Mouse (Mus musculus) intestine, embryonic 16.5 days (tissue): ENCODE data around the gene Sin3a. TPM values are rescaled to one million over a fixed set of nuclear protein-coding genes. Genes with fewer than 3 reads are reported as not detected.

Source experiments
- ATAC-seq: fragments of 200-750 bp; cut with Nextera tagmentation; 2 replicates; pipeline ENCODE4 v1.8.0; 2017; ENCODE audit warnings: moderate TSS enrichment, moderate library complexity
- H3K27ac ChIP-seq: fragments of 300-500 bp; sonication (generic); 2 replicates; pipeline ENCODE4 v1.5.1; 2014; ENCODE audit warnings: mild to moderate bottlenecking, low read length
- H3K27me3 ChIP-seq: fragments of 300-500 bp; sonication (generic); replicated peaks from 2 replicates; pipeline ENCODE4 v1.6.1; 2014; ENCODE audit warnings: low read length, control low read depth, mixed read lengths; ENCODE audit not compliant: control insufficient read depth, insufficient read depth
- H3K36me3 ChIP-seq: fragments of 300-500 bp; sonication (generic); 2 replicates; pipeline ENCODE4 v1.6.1; 2014; ENCODE audit warnings: low read length, control low read depth; ENCODE audit not compliant: control insufficient read depth, insufficient read depth
- H3K4me1 ChIP-seq: fragments of 300-500 bp; sonication (generic); 2 replicates; pipeline ENCODE4 v1.6.1; 2014; ENCODE audit warnings: low read length, control low read depth, mixed read lengths; ENCODE audit not compliant: control insufficient read depth, insufficient read depth
- H3K4me2 ChIP-seq: fragments of 300-500 bp; sonication (generic); 2 replicates; pipeline ENCODE4 v1.6.1; 2014; ENCODE audit warnings: low read depth, low read length, control low read depth
- H3K4me3 ChIP-seq: fragments of 300-500 bp; sonication (generic); 2 replicates; pipeline ENCODE4 v1.5.1; 2014; ENCODE audit warnings: mild to moderate bottlenecking, low read length
- H3K9ac ChIP-seq: fragments of 300-500 bp; sonication (generic); 2 replicates; pipeline ENCODE4 v1.6.1; 2014; ENCODE audit warnings: low read depth, low read length
- H3K9me3 ChIP-seq: fragments of 300-500 bp; sonication (generic); 2 replicates; pipeline ENCODE4 v1.6.1; 2016; ENCODE audit warnings: low read length, control low read depth; ENCODE audit not compliant: control insufficient read depth
- WGBS: fragments of 180-500 bp; shearing (Covaris S2); extraction: QIAGEN DNeasy Blood & Tissue Kit; methylation state at CpG from one replicate; pipeline ENCODE4 v1.1.7; 2014; 5-methylcytosine and 5-hydroxymethylcytosine counted together
- polyA plus RNA-seq: library from polyadenylated mRNA; unstranded; fragments of >200 nt; fragmentation: Nextera tagmentation; extraction: Ambion mirVana; gene quantifications from 2 replicates; pipeline ENCODE4 v1.2.1, GENCODE M21; 2015

Sin3a gene
- polyA plus RNA-seq, 1 experiment from 2014 or later = 22.4 TPM

DNA sequence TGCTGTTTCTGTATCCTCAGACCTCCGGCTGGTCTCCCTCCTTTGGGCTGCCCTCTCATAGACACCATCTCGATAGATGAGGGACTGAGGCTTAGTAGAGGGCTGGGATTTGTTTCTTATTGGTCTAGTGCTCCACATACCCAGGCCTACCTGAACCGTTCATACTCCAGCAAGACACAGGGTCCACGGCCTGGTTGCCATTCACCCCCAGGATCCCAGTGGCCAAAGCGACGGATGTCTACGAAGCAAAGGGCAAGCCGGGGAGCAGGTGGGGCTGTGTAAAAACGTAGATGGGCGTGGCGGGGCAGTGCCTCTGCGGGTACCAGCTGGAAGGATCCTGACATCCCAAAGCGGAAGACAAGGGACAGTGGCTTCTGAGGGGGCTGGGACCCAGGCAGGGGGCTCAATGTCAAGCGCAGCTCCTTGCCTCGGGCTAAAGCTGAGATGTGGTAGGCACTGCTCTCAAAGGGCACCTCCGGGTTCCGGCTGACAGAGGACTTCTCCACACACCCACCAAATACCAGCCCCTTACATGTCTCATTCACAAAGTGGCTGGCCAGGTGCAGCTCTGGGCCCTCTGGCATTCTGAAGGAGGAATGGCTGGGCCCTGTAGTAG lies 74.7 kb downstream of the Sin3a start:
- Histone ChIP-seq H3K27me3 (no peaks in the 10 kb centered on the region), H3K36me3 (peaks cover 3% of the 10 kb centered on the region; the same call in 1 of the 2 replicates), H3K9me3 (no peaks in the 10 kb centered on the region), H3K27ac (no peak overlapping the region), H3K9ac (no peak overlapping the region), H3K4me2 (no peak overlapping the region), H3K4me1 (peaks cover 11% of the 10 kb centered on the region), H3K4me3 (no peak overlapping the region)
- WGBS = 83% methylated on average over 17 of the region's 17 CpGs
- ATAC-seq = no peak

DNA sequence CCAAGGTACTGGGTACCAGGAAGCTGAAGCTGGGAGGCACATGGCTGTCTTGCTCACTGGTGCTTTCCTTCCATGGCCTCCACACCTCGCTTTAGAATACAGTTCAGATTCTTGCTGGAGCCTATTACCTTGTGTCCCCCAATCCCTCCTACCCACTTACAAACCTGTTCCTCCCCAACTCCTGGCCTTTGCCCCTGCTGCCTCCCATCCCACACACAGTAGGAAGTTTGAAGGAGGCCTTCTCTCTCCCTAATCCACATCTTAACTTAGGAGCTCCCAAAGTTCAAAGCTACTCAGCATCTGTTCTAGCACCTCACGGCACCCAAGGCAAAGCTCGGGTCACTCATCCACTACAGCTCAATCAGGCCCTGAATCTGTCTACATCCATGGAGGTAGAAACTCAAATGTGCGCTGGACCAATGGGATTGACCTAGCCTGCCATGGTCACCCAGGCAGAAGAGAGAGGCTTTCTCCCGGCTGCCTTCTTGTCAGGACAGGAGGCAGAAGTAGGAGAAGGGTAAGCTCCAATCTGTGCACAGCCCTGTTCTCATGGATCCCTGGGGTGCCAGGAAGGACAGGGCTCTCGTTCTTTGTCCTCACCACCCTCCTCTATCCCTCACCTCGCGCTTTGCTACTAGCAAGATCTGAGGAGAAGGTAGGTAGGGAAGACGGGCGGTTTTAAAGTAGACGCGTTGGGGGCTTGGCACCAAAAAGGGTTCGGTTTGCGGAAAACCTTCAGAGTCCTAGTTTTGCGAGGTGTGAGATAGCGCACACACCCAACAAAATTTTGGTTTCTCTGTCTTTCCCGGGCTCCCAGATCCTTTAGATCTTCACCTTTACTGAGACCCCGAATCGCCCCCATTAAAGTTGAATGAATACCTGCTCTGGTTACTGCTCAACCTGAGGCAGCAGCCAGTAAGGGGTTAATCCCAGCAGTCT lies 75.6 kb downstream of the Sin3a start:
- peaks cover 3% of the 10 kb centered on the region; the same call in 1 of the 2 replicates for H3K36me3 ChIP-seq
- peaks cover 11% of the 10 kb centered on the region for H3K4me1 ChIP-seq
- H3K27me3 ChIP-seq = no peaks in the 10 kb centered on the region
- peak overlapping the region; percentile 93 for H3K27ac ChIP-seq
- H3K4me3 ChIP-seq = peak overlapping the region; percentile 66
- H3K9ac ChIP-seq = peak overlapping the region; percentile 81
- H3K4me2 ChIP-seq = peak overlapping the region; percentile 78
- WGBS = 8% methylated on average over 19 of the region's 19 CpGs
- no peaks in the 10 kb centered on the region for H3K9me3 ChIP-seq
- peak; percentile 43 for ATAC-seq

DNA sequence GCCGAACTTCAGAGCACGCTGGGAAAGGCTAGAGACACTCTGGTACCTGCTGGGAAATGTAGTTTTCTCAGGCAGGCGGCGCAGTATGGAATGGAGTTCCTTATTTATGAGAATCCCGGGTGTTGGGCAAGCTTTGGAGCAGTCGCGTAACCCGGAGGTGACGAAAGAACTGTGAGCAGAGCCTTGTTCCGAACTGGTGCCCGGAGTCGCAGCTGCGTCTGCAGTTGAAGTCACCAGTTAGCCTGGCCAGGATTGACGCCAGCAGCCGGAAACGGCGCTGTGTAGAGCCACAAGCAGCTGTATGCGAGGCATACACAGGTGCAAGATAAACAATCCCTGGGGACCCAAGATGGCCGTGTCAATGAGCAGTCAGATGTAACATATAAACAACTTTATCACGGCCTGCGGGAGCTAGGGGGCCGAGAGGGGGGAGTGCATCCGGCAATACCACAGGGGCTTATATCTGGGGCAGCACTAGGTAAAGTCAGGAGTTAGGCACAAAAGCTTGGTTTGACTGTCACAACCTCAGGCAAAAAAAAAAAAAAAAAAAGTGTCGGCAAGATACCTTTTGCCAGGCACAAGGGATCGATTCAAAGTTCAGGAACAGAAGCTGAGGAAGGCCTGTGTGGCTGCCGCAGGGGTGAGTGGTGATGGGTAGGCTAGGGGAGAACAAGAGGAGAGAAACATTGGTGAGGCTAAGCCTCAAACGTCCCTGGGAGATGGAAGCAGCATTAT lies 76.5 kb downstream of the Sin3a start, which contains the start of gene Neil1:
Gene Neil1, minus strand, starts transcription at position 162 of the 735 bp plus-strand sequence.
- peak within 1 kb of the TSS; percentile 93 for H3K27ac ChIP-seq
- ATAC-seq = peak; percentile 96
- H3K4me2 ChIP-seq = peak within 1 kb of the TSS; percentile 78
- no peaks in the 10 kb centered on the region for H3K27me3 ChIP-seq
- peaks cover 11% of the 10 kb centered on the region for H3K4me1 ChIP-seq
- WGBS = 1% methylated on average over 27 of the region's 27 CpGs
- peak within 1 kb of the TSS; percentile 66 for H3K4me3 ChIP-seq
- peak within 1 kb of the TSS; percentile 81 for H3K9ac ChIP-seq
- H3K9me3 ChIP-seq = no peaks in the 10 kb centered on the region
- H3K36me3 ChIP-seq = no peaks in the 10 kb centered on the region

DNA sequence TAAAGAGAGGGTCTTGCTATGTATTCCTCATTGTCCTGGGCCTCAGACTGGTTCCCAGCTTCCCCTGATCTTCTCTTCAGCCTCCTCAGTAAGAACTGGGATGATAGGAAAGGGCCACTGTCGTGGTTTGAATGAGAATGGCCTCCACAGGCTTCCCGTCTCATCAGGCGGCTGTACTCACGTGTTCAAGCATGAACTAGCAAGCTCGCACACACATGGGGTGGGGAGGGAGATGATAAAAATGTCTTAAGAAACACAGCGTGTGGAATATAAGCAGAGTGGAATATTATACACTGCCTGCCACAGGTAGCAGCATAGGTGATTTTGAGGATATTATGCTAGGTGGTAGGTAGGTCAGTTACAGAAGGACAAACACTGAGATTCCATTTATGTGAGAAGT lies 77.2 kb downstream of the Sin3a start:
- Histone ChIP-seq H3K9me3 (no peaks in the 10 kb centered on the region), H3K27me3 (no peaks in the 10 kb centered on the region), H3K4me3 (peak overlapping the region; percentile 66), H3K36me3 (no peaks in the 10 kb centered on the region), H3K4me2 (peak overlapping the region; percentile 78), H3K27ac (peak overlapping the region; percentile 93), H3K4me1 (peaks cover 11% of the 10 kb centered on the region), H3K9ac (peak overlapping the region; percentile 81)
- WGBS = 62% methylated on average over 6 of the region's 6 CpGs
- no peak for ATAC-seq

DNA sequence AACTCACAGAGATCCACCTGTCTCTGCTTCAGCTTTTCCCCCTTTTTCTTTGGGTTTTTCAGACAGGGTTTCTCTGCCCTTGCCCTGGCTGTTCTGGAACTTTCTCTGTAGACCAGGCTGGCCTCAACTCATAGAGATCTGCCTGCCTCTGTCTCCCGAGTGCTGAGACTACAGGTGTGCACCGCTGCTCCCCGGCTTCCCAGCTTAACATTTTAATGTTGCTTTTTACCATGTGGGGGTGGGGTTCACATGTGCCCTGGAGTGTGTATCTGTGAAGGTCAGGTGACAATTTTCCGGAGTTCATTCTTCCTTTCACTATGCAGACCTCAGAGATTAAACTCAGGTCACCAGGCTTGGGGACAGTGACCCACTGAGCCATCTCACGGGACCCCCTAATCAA lies 78.4 kb downstream of the Sin3a start:
- 89% methylated on average over 5 of the region's 5 CpGs for WGBS
- no peak for ATAC-seq
- Histone ChIP-seq H3K27ac (no peak overlapping the region), H3K9me3 (no peaks in the 10 kb centered on the region), H3K36me3 (no peaks in the 10 kb centered on the region), H3K4me3 (no peak overlapping the region), H3K27me3 (no peaks in the 10 kb centered on the region), H3K9ac (no peak overlapping the region), H3K4me2 (no peak overlapping the region), H3K4me1 (peaks cover 11% of the 10 kb centered on the region)

DNA sequence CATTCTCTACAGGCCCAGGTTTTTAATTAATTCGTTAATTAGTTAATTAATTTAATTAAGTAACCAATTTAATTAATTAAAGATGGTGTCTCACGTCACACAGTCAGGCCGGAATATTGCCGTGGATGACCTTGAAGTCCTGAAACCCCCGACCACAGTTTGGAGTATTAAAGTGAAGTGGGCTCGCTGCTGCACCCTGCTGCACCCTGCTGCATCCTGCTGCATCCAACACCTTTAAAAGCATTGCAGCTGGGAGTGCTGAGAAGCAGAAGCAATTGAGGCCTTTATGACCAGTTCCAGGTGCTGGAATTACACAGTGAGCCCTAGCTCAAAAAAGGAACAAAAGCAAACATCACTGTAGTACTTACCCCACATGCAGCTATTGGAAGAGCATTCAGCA lies 80.5 kb downstream of the Sin3a start:
- Histone ChIP-seq H3K9ac (no peak overlapping the region), H3K4me1 (peaks cover 6% of the 10 kb centered on the region), H3K4me2 (no peak overlapping the region), H3K36me3 (no peaks in the 10 kb centered on the region; the same call in 1 of the 2 replicates), H3K27me3 (no peaks in the 10 kb centered on the region), H3K9me3 (no peaks in the 10 kb centered on the region), H3K4me3 (no peak overlapping the region), H3K27ac (no peak overlapping the region)
- 47% methylated on average over 6 of the region's 6 CpGs for WGBS
- no peak for ATAC-seq

DNA sequence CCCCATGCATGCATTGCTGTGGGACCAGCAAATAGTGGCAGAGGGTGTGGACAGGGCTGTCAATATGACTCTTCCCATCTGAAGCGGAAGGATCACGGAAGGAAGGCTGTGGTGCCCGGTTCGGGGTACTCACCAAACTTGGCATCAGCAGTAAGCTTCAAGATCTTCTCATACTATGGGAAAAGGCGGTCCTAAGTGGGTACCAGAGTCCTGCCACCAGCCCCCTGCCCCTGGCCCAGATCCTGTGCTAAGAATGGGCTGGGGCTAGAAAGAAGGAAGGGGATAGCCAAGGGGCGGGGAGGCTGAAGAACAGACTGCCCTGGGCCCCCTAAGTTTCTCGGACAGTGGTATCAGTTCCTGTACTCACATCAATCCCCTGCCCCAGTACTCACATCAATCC lies 84.5 kb downstream of the Sin3a start:
- Histone ChIP-seq H3K4me2 (no peak overlapping the region), H3K4me1 (peaks cover 7% of the 10 kb centered on the region), H3K27me3 (no peaks in the 10 kb centered on the region), H3K36me3 (no peaks in the 10 kb centered on the region; the same call in 1 of the 2 replicates), H3K27ac (no peak overlapping the region), H3K9ac (no peak overlapping the region), H3K4me3 (no peak overlapping the region), H3K9me3 (no peaks in the 10 kb centered on the region)
- WGBS = 95% methylated on average over 7 of the region's 7 CpGs
- ATAC-seq = no peak

DNA sequence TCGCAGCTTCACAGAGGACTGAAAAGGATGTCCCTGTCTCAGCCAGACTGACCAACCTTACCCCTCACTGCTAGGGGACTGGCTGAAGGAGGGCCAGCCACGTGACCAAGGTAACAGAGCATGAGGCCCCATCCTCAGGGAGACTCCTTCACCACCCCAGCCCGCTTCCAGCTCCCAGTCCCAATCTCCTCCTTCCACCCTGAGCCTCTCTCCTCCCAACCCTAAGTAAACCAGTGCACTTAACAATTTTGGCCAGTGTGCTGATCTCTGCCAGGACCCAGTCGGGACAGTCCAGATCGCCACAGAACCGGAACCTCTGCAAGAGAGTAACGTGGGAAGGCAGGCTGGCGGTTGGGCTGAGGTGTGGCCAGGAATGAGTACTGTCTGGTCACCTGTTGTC lies 85.0 kb downstream of the Sin3a start:
- peaks cover 7% of the 10 kb centered on the region for H3K4me1 ChIP-seq
- no peak for ATAC-seq
- H3K4me3 ChIP-seq = no peak overlapping the region
- H3K27me3 ChIP-seq = no peaks in the 10 kb centered on the region
- no peak overlapping the region for H3K4me2 ChIP-seq
- H3K9me3 ChIP-seq = no peaks in the 10 kb centered on the region
- H3K36me3 ChIP-seq = no peaks in the 10 kb centered on the region; the same call in 1 of the 2 replicates
- no peak overlapping the region for H3K9ac ChIP-seq
- H3K27ac ChIP-seq = no peak overlapping the region
- 85% methylated on average over 8 of the region's 8 CpGs for WGBS

DNA sequence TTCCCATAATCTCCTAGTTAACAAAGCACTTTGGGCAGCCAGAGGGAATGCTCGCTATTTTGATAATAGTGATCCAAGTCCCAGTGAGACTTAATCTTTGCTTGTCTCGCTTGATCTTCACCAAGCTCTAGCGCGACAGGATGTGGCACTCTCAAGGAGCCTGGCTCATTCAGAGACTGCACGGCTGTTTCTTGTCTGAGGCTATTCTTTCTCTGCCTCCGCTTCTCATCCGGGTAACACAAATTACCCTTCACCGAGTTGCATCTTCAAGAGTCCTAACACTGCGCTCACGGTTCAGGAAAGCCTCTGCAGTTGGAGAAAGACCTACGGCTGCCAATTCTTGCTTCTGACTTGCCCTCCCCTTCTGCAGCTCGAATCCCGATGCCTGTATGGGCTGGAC lies 85.7 kb downstream of the Sin3a start:
- Histone ChIP-seq H3K4me1 (peaks cover 7% of the 10 kb centered on the region), H3K4me2 (peak overlapping the region; percentile 81), H3K9me3 (no peaks in the 10 kb centered on the region), H3K4me3 (peak overlapping the region; percentile 58), H3K27ac (no peak overlapping the region), H3K36me3 (no peaks in the 10 kb centered on the region; the same call in 1 of the 2 replicates), H3K27me3 (no peaks in the 10 kb centered on the region), H3K9ac (peak overlapping the region; percentile 68)
- 22% methylated on average over 13 of the region's 13 CpGs for WGBS
- ATAC-seq = no peak; the same call in 1 of the 2 replicates
